Mouse (Mus musculus): Measurements from ENCODE around the gene Sgip1. TPM values are rescaled to one million over a fixed set of nuclear protein-coding genes. Genes with fewer than 3 reads are reported as not detected.

The Sgip1 gene
- polyA plus RNA-seq, 1 experiment from 2014 or later = 7.9 TPM

DNA sequence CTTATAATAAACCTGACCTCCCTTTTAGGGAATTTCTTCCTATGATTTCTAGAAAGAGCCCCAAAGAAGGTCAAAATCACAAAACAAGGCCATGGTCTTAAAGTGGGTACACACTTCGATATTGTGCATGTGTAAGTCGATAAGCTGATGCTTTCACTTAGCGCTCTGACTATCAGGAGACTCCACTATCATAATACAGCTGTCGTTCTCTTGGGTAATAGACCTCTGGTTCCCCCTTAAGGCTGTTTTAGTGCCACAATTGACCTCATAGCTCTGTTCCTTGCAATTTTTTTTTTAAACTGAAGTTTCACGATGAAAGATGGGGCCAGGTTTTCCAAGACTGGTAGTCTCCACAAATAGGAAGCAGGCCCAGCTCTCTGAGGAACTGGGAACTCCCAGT lies 238.3 kb downstream of the Sgip1 start:
- 58% methylated on average over 5 of the region's 5 CpGs for WGBS
- Histone ChIP-seq H3K27ac (replicated peaks) (no peak overlapping the region), H3K9me3 (replicated peaks) (no peaks in the 10 kb centered on the region), H3K36me3 (no peaks in the 10 kb centered on the region), H3K4me3 (replicated peaks) (no peak overlapping the region), H3K9ac (no peak overlapping the region), H3K4me2 (replicated peaks) (peak overlapping the region; percentile 58), H3K4me1 (peaks cover 14% of the 10 kb centered on the region), H3K27me3 (no peaks in the 10 kb centered on the region; the same call in 1 of the 2 replicates)
- ATAC-seq (ENCODE audit: insufficient number of reproducible peaks, low FRiP score, low TSS enrichment, low read depth) = no peak

DNA sequence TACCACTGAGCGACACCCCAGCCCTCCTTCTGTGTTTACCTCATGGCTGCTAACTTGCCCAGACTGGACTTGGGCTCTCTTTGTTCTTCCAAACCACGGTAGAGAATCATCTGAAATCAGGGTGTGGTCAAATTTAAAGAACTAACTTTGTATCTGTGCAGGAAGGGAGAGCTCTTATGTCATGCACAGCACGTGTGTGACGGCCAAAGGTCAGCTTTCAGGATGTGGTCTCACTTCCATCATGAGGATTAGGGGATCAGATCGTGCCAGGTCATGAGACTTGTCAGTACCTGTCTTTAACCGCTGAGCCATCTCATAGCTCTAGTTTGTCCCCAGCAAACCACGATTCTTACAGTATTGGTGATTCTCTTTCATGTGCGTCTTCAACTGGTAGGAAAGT lies 240.6 kb downstream of the Sgip1 start:
- 63% methylated on average over 8 of the region's 8 CpGs for WGBS
- no peak overlapping the region for H3K27ac ChIP-seq (replicated peaks)
- no peak for ATAC-seq (ENCODE audit: insufficient number of reproducible peaks, low FRiP score, low TSS enrichment, low read depth)
- H3K27me3 ChIP-seq = no peaks in the 10 kb centered on the region; the same call in 1 of the 2 replicates
- H3K4me3 ChIP-seq (replicated peaks) = no peak overlapping the region
- H3K4me1 ChIP-seq = peaks cover 14% of the 10 kb centered on the region
- no peaks in the 10 kb centered on the region for H3K36me3 ChIP-seq
- H3K9me3 ChIP-seq (replicated peaks) = no peaks in the 10 kb centered on the region
- H3K9ac ChIP-seq = no peak overlapping the region
- H3K4me2 ChIP-seq (replicated peaks) = no peak overlapping the region

DNA sequence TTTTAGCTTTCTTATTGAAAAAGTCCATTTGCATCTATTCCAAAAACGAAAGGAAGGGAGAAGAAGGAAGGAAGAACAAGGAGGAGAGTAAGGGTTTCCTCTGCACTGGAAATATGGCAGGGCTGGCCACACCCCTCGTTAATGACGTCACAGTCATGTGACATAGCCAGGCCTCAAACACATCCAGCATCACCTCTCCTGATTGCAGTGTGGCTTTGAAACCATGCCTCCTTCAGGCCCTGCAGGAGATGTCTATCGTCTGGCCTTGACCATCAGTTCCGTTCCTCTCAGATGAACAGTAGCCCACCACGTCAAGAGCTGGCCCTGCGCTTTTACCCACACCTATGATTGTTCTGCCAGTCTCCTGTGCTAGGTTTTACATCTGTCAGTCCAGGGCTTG lies 245.1 kb downstream of the Sgip1 start:
- no peak overlapping the region for H3K9ac ChIP-seq
- no peak overlapping the region for H3K4me2 ChIP-seq (replicated peaks)
- H3K36me3 ChIP-seq = no peaks in the 10 kb centered on the region
- H3K4me3 ChIP-seq (replicated peaks) = no peak overlapping the region
- 70% methylated on average over 7 of the region's 7 CpGs for WGBS
- no peaks in the 10 kb centered on the region for H3K9me3 ChIP-seq (replicated peaks)
- no peaks in the 10 kb centered on the region for H3K4me1 ChIP-seq
- no peak for ATAC-seq (ENCODE audit: insufficient number of reproducible peaks, low FRiP score, low TSS enrichment, low read depth)
- H3K27ac ChIP-seq (replicated peaks) = no peak overlapping the region
- H3K27me3 ChIP-seq = no peaks in the 10 kb centered on the region

DNA sequence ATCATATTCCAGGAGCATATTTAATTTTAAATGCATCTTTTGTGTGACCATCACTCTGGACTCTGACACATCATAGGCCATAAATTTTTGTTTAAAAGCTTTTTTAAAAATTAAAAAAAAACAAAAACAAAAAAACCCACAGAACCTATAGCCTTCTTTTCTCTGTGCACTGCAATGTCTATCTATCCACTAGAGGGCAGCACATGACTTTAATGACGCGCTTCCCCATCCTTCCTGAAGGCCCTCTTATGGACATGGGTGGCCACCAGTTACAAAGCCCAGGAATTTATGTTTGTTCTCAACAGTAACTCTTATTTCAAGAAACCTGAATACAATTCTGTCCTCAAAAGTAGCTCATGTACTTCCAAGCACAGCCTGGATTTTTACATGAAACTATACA lies 245.8 kb downstream of the Sgip1 start:
- no peak overlapping the region for H3K27ac ChIP-seq (replicated peaks)
- WGBS = 0% methylated on average over 2 of the region's 2 CpGs
- no peaks in the 10 kb centered on the region for H3K9me3 ChIP-seq (replicated peaks)
- no peak overlapping the region for H3K9ac ChIP-seq
- no peaks in the 10 kb centered on the region for H3K27me3 ChIP-seq
- H3K36me3 ChIP-seq = no peaks in the 10 kb centered on the region
- no peak for ATAC-seq (ENCODE audit: insufficient number of reproducible peaks, low FRiP score, low TSS enrichment, low read depth)
- no peak overlapping the region for H3K4me3 ChIP-seq (replicated peaks)
- no peaks in the 10 kb centered on the region for H3K4me1 ChIP-seq
- H3K4me2 ChIP-seq (replicated peaks) = no peak overlapping the region

DNA sequence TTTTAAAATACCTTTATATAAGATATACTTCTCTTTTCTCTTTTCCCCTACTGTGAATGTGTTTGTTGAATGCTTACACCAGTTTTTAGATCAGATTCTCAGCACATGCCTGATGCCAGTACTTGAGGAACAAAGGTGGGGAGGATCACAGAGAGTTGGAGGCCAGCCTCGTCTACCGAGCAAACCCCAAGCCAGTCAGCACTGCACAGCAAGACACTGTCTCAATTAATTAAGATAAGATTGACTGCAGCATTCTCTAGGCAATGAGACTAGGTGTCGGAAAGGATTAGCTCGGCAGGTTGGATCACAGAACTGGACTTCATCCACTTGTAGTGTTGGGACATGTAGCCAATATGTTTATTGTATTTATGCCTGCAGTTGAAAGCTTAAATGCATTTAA lies 246.2 kb downstream of the Sgip1 start:
- Histone ChIP-seq H3K4me1 (no peaks in the 10 kb centered on the region), H3K36me3 (no peaks in the 10 kb centered on the region), H3K27me3 (no peaks in the 10 kb centered on the region), H3K27ac (replicated peaks) (no peak overlapping the region), H3K4me3 (replicated peaks) (no peak overlapping the region), H3K9me3 (replicated peaks) (no peaks in the 10 kb centered on the region), H3K4me2 (replicated peaks) (no peak overlapping the region), H3K9ac (no peak overlapping the region)
- ATAC-seq (ENCODE audit: insufficient number of reproducible peaks, low FRiP score, low TSS enrichment, low read depth) = no peak
- WGBS = 56% methylated on average over 4 of the region's 4 CpGs

- no peak overlapping the region for H3K4me2 ChIP-seq (replicated peaks)
- 53% methylated on average over 2 of the region's 2 CpGs for WGBS
- no peak overlapping the region for H3K27ac ChIP-seq (replicated peaks)
- no peaks in the 10 kb centered on the region for H3K36me3 ChIP-seq
- no peak overlapping the region for H3K4me3 ChIP-seq (replicated peaks)
- ATAC-seq (ENCODE audit: insufficient number of reproducible peaks, low FRiP score, low TSS enrichment, low read depth) = no peak
- no peaks in the 10 kb centered on the region for H3K9me3 ChIP-seq (replicated peaks)
- no peaks in the 10 kb centered on the region for H3K27me3 ChIP-seq
- no peaks in the 10 kb centered on the region for H3K4me1 ChIP-seq
- H3K9ac ChIP-seq = no peak overlapping the region
These were observed 246.7 kb downstream of the Sgip1 start for GRCm38 (mm10) chr4:102987756-102988155.

DNA sequence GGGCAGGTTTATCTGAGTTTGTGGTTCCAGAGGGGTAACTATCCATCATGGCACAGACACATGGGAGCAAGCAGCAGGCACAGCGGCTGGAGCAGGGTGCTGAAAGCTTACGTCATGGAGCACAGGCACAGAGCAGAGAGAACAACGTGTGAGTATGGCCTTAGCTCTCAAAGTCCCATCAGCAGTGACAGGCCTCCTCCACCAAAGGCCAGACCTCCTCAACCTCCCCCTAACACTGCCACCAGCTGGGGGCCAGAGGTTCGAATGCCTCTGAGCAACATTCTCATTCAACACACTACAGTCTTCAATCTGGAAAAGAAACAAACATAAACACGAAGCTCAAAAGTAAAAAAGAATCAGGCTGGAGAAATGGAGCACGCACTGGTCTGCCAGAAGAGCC lies 247.4 kb downstream of the Sgip1 start:
- no peak overlapping the region for H3K27ac ChIP-seq (replicated peaks)
- no peak for ATAC-seq (ENCODE audit: insufficient number of reproducible peaks, low FRiP score, low TSS enrichment, low read depth)
- no peaks in the 10 kb centered on the region for H3K36me3 ChIP-seq
- H3K4me3 ChIP-seq (replicated peaks) = no peak overlapping the region
- no peaks in the 10 kb centered on the region for H3K9me3 ChIP-seq (replicated peaks)
- H3K4me2 ChIP-seq (replicated peaks) = no peak overlapping the region
- WGBS = 73% methylated on average over 6 of the region's 6 CpGs
- no peak overlapping the region; the same call in 1 of the 2 replicates for H3K9ac ChIP-seq
- no peaks in the 10 kb centered on the region for H3K4me1 ChIP-seq
- no peaks in the 10 kb centered on the region for H3K27me3 ChIP-seq

DNA sequence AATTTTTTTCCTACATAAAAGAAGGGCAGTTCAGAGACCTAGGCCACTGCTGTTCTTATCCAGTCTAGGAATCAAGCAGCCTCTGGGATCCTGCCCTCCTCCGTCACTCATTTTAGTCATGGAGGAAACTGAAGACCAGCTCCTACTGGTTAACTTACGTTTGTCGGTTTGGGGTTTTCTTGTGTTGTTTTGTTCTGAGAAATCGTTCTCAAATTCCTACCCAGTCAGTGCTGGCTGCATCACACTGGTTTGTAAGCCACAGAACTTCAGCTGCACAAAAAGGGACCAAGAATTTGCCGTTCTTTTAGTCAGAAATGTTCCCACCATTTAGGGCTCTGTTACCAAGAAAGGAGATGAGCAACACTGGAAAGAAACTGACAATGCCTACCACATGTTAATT lies 248.3 kb downstream of the Sgip1 start:
- Histone ChIP-seq H3K4me3 (replicated peaks) (no peak overlapping the region), H3K27ac (replicated peaks) (no peak overlapping the region), H3K4me1 (no peaks in the 10 kb centered on the region), H3K36me3 (no peaks in the 10 kb centered on the region), H3K4me2 (replicated peaks) (no peak overlapping the region), H3K9ac (no peak overlapping the region), H3K27me3 (no peaks in the 10 kb centered on the region), H3K9me3 (replicated peaks) (no peaks in the 10 kb centered on the region)
- ATAC-seq (ENCODE audit: insufficient number of reproducible peaks, low FRiP score, low TSS enrichment, low read depth) = no peak
- WGBS = 53% methylated on average over 5 of the region's 5 CpGs

DNA sequence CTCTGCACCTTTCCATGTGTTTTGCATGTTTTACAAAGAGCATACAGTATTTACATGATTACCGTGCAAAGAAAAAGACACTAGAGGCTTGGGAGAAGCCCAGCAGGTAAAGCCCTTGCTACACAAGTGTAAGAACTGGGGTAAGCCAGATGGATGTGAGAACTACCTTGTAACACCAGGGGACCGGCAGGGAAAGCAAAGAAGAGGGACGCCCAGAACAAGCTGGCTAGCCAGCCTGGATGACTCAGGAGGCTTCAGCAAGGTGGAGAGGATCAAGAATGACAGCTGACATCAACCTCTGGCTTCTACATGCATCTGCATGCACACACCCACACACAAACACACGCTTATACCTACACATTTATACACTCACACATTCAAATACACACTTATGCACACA lies 248.9 kb downstream of the Sgip1 start:
- Histone ChIP-seq H3K9me3 (replicated peaks) (no peaks in the 10 kb centered on the region), H3K4me1 (no peaks in the 10 kb centered on the region), H3K27ac (replicated peaks) (no peak overlapping the region), H3K4me3 (replicated peaks) (no peak overlapping the region), H3K36me3 (no peaks in the 10 kb centered on the region), H3K27me3 (no peaks in the 10 kb centered on the region), H3K4me2 (replicated peaks) (no peak overlapping the region), H3K9ac (no peak overlapping the region)
- 74% methylated on average over 4 of the region's 4 CpGs for WGBS
- no peak for ATAC-seq (ENCODE audit: insufficient number of reproducible peaks, low FRiP score, low TSS enrichment, low read depth)

DNA sequence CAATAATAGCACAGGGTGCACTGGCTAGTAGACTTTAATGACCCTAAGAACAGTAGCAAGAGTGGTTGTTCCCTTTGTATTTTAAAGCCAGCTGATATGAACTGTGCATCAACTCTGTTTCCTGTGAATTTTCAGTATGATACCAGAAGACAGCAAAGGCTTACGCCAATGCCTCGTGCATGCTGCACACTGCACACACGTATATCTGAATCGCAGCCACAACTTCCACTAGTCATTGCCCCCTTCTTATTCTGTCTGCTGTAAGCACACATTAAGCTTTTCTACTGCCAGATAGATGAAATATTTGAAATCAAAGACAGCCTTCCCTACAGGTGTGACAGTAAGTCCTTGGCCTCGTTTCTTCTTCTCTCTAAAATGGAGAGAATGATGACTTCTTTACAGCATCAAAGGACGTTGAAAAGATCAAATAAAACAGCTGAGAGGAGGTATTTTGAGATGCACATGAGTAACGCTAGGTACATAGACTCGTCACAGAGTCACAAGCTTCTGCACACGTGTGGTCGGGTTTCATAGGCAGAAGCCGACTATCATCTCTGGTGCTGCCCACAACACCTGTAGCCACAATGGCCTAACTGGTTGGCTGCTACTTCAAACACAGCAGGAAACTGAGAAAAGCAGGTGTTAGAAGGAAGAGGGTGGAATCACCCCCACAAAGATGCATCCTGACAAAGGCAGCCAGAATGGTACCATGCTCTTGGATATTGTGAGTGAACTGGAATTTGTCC lies 249.7 kb downstream of the Sgip1 start:
- no peak overlapping the region for H3K9ac ChIP-seq
- H3K4me3 ChIP-seq (replicated peaks) = no peak overlapping the region
- no peak overlapping the region for H3K27ac ChIP-seq (replicated peaks)
- H3K4me2 ChIP-seq (replicated peaks) = no peak overlapping the region
- no peaks in the 10 kb centered on the region for H3K4me1 ChIP-seq
- H3K9me3 ChIP-seq (replicated peaks) = no peaks in the 10 kb centered on the region
- 52% methylated on average over 11 of the region's 11 CpGs for WGBS
- ATAC-seq (ENCODE audit: insufficient number of reproducible peaks, low FRiP score, low TSS enrichment, low read depth) = no peak
- no peaks in the 10 kb centered on the region for H3K36me3 ChIP-seq
- H3K27me3 ChIP-seq = no peaks in the 10 kb centered on the region

DNA sequence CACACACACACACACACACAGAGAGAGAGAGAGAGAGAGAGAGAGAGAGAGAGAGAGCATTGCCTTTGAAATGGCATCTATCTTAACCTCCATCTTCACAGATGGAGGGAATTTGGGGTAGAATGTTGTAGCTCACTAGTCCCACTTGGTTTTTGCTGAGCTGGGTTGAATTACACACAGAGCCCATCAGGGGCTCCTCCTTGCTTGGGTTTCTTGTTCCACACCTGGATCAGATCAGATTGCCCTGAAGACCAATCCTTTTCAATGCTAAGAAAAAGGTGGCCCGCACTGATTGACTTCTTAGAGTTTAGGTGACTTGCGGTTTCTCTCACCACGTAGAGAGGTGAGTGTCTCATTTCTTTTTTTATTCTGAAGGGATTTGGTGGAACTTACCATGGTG lies 250.6 kb downstream of the Sgip1 start:
- H3K27me3 ChIP-seq = no peaks in the 10 kb centered on the region
- ATAC-seq (ENCODE audit: insufficient number of reproducible peaks, low FRiP score, low TSS enrichment, low read depth) = no peak
- no peak overlapping the region for H3K4me3 ChIP-seq (replicated peaks)
- 50% methylated on average over 3 of the region's 3 CpGs for WGBS
- no peak overlapping the region for H3K27ac ChIP-seq (replicated peaks)
- no peak overlapping the region for H3K9ac ChIP-seq
- H3K4me1 ChIP-seq = no peaks in the 10 kb centered on the region
- H3K9me3 ChIP-seq (replicated peaks) = no peaks in the 10 kb centered on the region
- H3K36me3 ChIP-seq = no peaks in the 10 kb centered on the region
- no peak overlapping the region for H3K4me2 ChIP-seq (replicated peaks)

- H3K27me3 ChIP-seq = no peaks in the 10 kb centered on the region
- H3K4me2 ChIP-seq (replicated peaks) = no peak overlapping the region
- 66% methylated on average over 4 of the region's 4 CpGs for WGBS
- ATAC-seq (ENCODE audit: insufficient number of reproducible peaks, low FRiP score, low TSS enrichment, low read depth) = no peak
- no peaks in the 10 kb centered on the region for H3K36me3 ChIP-seq
- no peak overlapping the region for H3K9ac ChIP-seq
- H3K4me3 ChIP-seq (replicated peaks) = no peak overlapping the region
- H3K27ac ChIP-seq (replicated peaks) = no peak overlapping the region
- no peaks in the 10 kb centered on the region for H3K9me3 ChIP-seq (replicated peaks)
- H3K4me1 ChIP-seq = peaks cover 21% of the 10 kb centered on the region
These were observed 263.6 kb downstream of the Sgip1 start for GRCm38 (mm10) chr4:103004681-103005080.
